Mouse (Mus musculus) lung, adult 10 weeks (tissue): Measurements from ENCODE around the gene Gimap7. TPM values are rescaled to one million over a fixed set of nuclear protein-coding genes. Genes with fewer than 3 reads are reported as not detected.

ENCODE experiments used
- polyA plus RNA-seq: library from polyadenylated mRNA; stranded (reverse); fragments of 350-450 nt; fragmentation: Illumina TruSeq; extraction: RNeasy Lipid Tissue Mini Kit (QIAGEN cat#74804); gene quantifications from one replicate; pipeline ENCODE4 v1.2.3, GENCODE M21; 2014; ENCODE audit warnings: low read depth, low replicate concordance; ENCODE audit not compliant: insufficient read depth

Gimap7 gene
- 7.2 TPM for polyA plus RNA-seq

GRCm38 (mm10) chr6:48718455-48718854 is at the start of gene Gimap7, which contains the start of gene Gm28053:
TSS of gene Gimap7 (plus strand) at chr6:48718621.
TSS of gene Gm28053 (plus strand) at chr6:48718607.

GRCm38 (mm10) chr6:48675931-48676859 is 42.2 kb upstream of the Gimap7 start, which contains the start of gene Gimap9:
TSS of gene Gimap9 (plus strand) at chr6:48676129.

GRCm38 (mm10) chr6:48684319-48684718 is 34.1 kb upstream of the Gimap7 start, which contains the start of gene Gimap4:
TSS of gene Gimap4 (plus strand) at chr6:48684549.

GRCm38 (mm10) chr6:48738961-48739779 is 20.7 kb downstream of the Gimap7 start, which contains the start of gene Gimap1:
TSS of gene Gimap1 (plus strand) at chr6:48739054.

GRCm38 (mm10) chr6:48745959-48746889 is 27.8 kb downstream of the Gimap7 start, which contains the start of gene Gimap5:
TSS of gene Gimap5 (plus strand) at chr6:48746197.

GRCm38 (mm10) chr6:48770696-48771095 is 52.3 kb downstream of the Gimap7 start, which contains the start of gene Gimap3:
TSS of gene Gimap3 (minus strand) at chr6:48770851.

Other genes starting within 250 kb of the Gimap7 start
- 22.7 TPM for gene Atp6v0e2, start 181.0 kb upstream of the Gimap7 start, polyA plus RNA-seq
- gene Lrrc61, start 163.8 kb upstream of the Gimap7 start, polyA plus RNA-seq: 7.5 TPM
- 414 TPM for gene Rarres2, start 145.8 kb upstream of the Gimap7 start, polyA plus RNA-seq
- gene Gm45021, start 129.0 kb upstream of the Gimap7 start, polyA plus RNA-seq: not detected
- 8.2 TPM for gene Repin1, start 124.7 kb upstream of the Gimap7 start, polyA plus RNA-seq
- gene Gm44965, start 124.7 kb upstream of the Gimap7 start, polyA plus RNA-seq: not detected
- gene Zfp775, start 116.6 kb upstream of the Gimap7 start, polyA plus RNA-seq: 2.7 TPM
- 0.24 TPM for gene AI854703, start 91.9 kb upstream of the Gimap7 start, polyA plus RNA-seq
- 21.8 TPM for gene Gimap8, start 71.4 kb upstream of the Gimap7 start, polyA plus RNA-seq
- 20.0 TPM for gene Gimap9, start 42.5 kb upstream of the Gimap7 start, polyA plus RNA-seq
- 97.8 TPM for gene Gimap4, start 34.1 kb upstream of the Gimap7 start, polyA plus RNA-seq
- 99.5 TPM for gene Gimap6, start 10.4 kb upstream of the Gimap7 start, polyA plus RNA-seq
- 9.6 TPM for gene Gm28053, start within 50 bp of the Gimap7 start, polyA plus RNA-seq
- gene Gimap1, start 20.4 kb downstream of the Gimap7 start, polyA plus RNA-seq: 43.6 TPM
- gene Gimap5, start 27.6 kb downstream of the Gimap7 start, polyA plus RNA-seq: 24.5 TPM
- 25.1 TPM for gene Gimap3, start 52.2 kb downstream of the Gimap7 start, polyA plus RNA-seq
- 432 TPM for gene Tmem176a, start 122.3 kb downstream of the Gimap7 start, polyA plus RNA-seq
- 523 TPM for gene Tmem176b, start 122.9 kb downstream of the Gimap7 start, polyA plus RNA-seq
- 3.4 TPM for gene Aoc1, start 154.3 kb downstream of the Gimap7 start, polyA plus RNA-seq
- gene 1600015I10Rik, start 211.3 kb downstream of the Gimap7 start, polyA plus RNA-seq: not detected